ENCODE assay signal across 14 mouse cellular contexts in the genomic region with DNA sequence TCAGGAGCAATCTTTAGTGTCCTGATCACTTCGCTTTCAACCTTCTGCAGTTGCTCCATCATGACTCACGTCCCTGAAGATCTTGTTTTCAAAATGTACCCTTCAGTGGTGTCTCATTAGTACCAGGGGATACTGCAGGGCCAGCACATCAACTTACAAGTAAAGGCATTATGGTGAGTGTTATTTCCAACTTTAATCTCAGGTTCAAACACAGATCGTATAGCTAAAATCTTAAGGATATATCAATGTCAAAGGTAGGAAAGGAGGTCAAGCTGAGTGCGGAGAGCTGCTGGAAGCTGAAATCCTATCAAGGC.
"Had no signal": no experiment of that assay in that cellular context is flagged by ENCODE, and none has a peak within 500 bp of the region (broad histone marks: within the 10 kb centered on the region; RNA-seq: fewer than 3 reads in every experiment).

No protein-coding gene starts in this region.

- H3K9ac ChIP-seq: limb, embryonic 13.5 days; liver, embryonic 14.5 days; midbrain, embryonic 13.5 days; neural tube, embryonic 12.5 days had no signal

- H3K36me3 ChIP-seq: limb, embryonic 13.5 days; midbrain, embryonic 13.5 days; neural tube, embryonic 12.5 days had no signal

- H3K27me3 ChIP-seq: limb, embryonic 13.5 days; midbrain, embryonic 13.5 days; neural tube, embryonic 12.5 days had no signal

- H3K4me2 ChIP-seq: limb, embryonic 13.5 days; midbrain, embryonic 13.5 days; neural tube, embryonic 12.5 days had no signal

- ATAC-seq: midbrain, embryonic 13.5 days had no signal

- H3K9me3 ChIP-seq: limb, embryonic 13.5 days; midbrain, embryonic 13.5 days; neural tube, embryonic 12.5 days had no signal

- DNase-seq: kidney, adult 8-10 months; kidney, postnatal 25 days; layer of hippocampus, adult 9-11 months; layer of hippocampus, postnatal 36 days; left cerebral cortex, postnatal 4 days; retina, postnatal 1 day; right cerebral cortex, postnatal 4 days; spleen, adult 18-20 months; thymus, adult 18-20 months; thymus, postnatal 25 days had no signal

- H3K4me3 ChIP-seq: limb, embryonic 13.5 days; midbrain, embryonic 13.5 days; neural tube, embryonic 12.5 days had no signal

- H3K27ac ChIP-seq: limb, embryonic 13.5 days; liver, embryonic 14.5 days; midbrain, embryonic 13.5 days; neural tube, embryonic 12.5 days had no signal

- H3K4me1 ChIP-seq: limb, embryonic 13.5 days; neural tube, embryonic 12.5 days had no signal
